Mouse (Mus musculus) neural tube, embryonic 13.5 days (tissue): Measurements from ENCODE around the gene Srgn. TPM values are rescaled to one million over a fixed set of nuclear protein-coding genes. Genes with fewer than 3 reads are reported as not detected.
"Not testable (repeated sequence)": the region's sequence is repeated elsewhere in the genome, so short reads cannot be mapped to it uniquely, and the experiment has no call there.

Experiments
- ATAC-seq: fragments of 200-750 bp; cut with Nextera tagmentation; 2 replicates; pipeline ENCODE4 v1.8.0; 2017; ENCODE audit warnings: low read depth, mild to moderate bottlenecking, moderate TSS enrichment, moderate library complexity
- H3K27ac ChIP-seq: fragments of 300-500 bp; sonication (generic); replicated peaks from 2 replicates; pipeline ENCODE4 v1.5.1; 2015; ENCODE audit warnings: moderate library complexity, mild to moderate bottlenecking, inconsistent platforms
- H3K27me3 ChIP-seq: fragments of 300-500 bp; sonication (generic); 2 replicates; pipeline ENCODE4 v1.6.1; 2015; ENCODE audit warnings: mild to moderate bottlenecking, inconsistent platforms
- H3K36me3 ChIP-seq: fragments of 300-500 bp; sonication (generic); 2 replicates; pipeline ENCODE4 v1.6.1; 2015; ENCODE audit warnings: mild to moderate bottlenecking, inconsistent platforms
- H3K4me1 ChIP-seq: fragments of 300-500 bp; sonication (generic); replicated peaks from 2 replicates; pipeline ENCODE4 v1.6.1; 2015; ENCODE audit warnings: inconsistent platforms
- H3K4me2 ChIP-seq: fragments of 300-500 bp; sonication (generic); 2 replicates; pipeline ENCODE4 v1.6.1; 2015; ENCODE audit warnings: inconsistent platforms, mild to moderate bottlenecking, moderate library complexity
- H3K4me3 ChIP-seq: fragments of 300-500 bp; sonication (generic); 2 replicates; pipeline ENCODE4 v1.5.1; 2015; ENCODE audit warnings: mild to moderate bottlenecking, inconsistent platforms
- H3K9ac ChIP-seq: fragments of 300-500 bp; sonication (generic); 2 replicates; pipeline ENCODE4 v1.6.1; 2015; ENCODE audit warnings: moderate library complexity, mild to moderate bottlenecking, inconsistent platforms
- H3K9me3 ChIP-seq: fragments of 300-500 bp; sonication (generic); 2 replicates; pipeline ENCODE4 v1.6.1; 2016; ENCODE audit warnings: inconsistent platforms
- WGBS: fragments of 180-500 bp; shearing (Covaris S2); methylation state at CpG from one replicate; pipeline ENCODE4 v1.1.7; 2015; 5-methylcytosine and 5-hydroxymethylcytosine counted together
- polyA plus RNA-seq: library from polyadenylated mRNA; unstranded; fragments of >200 nt; fragmentation: Nextera tagmentation; extraction: Ambion mirVana; gene quantifications from 2 replicates; pipeline ENCODE4 v1.2.1, GENCODE M21; 2015

Srgn gene
- polyA plus RNA-seq, 1 experiment from 2014 or later = 8.3 TPM

GRCm38 (mm10) chr10:62500916-62501615, 26.2 kb downstream of the Srgn start:
- Histone ChIP-seq H3K27me3 (no peaks in the 10 kb centered on the region), H3K9me3 (no peaks in the 10 kb centered on the region), H3K36me3 (no peaks in the 10 kb centered on the region), H3K4me2 (no peak overlapping the region), H3K4me3 (no peak overlapping the region), H3K4me1 (no peaks in the 10 kb centered on the region), H3K27ac (no peak overlapping the region), H3K9ac (no peak overlapping the region)
- WGBS = 91% methylated on average over 9 of the region's 9 CpGs
- ATAC-seq = no peak

- no peaks in the 10 kb centered on the region for H3K36me3 ChIP-seq
- no peak overlapping the region for H3K27ac ChIP-seq
- H3K4me1 ChIP-seq = no peaks in the 10 kb centered on the region
- ATAC-seq = peak; percentile 77; the same call in 1 of the 2 replicates
- H3K9me3 ChIP-seq = no peaks in the 10 kb centered on the region
- WGBS = 26% methylated on average over 15 of the region's 15 CpGs
- no peak overlapping the region for H3K4me3 ChIP-seq
- H3K9ac ChIP-seq = no peak overlapping the region
- H3K4me2 ChIP-seq = peak overlapping the region; percentile 37; the same call in 1 of the 2 replicates
- H3K27me3 ChIP-seq = no peaks in the 10 kb centered on the region
These were observed 26.9 kb downstream of the Srgn start for GRCm38 (mm10) chr10:62500088-62500915.

GRCm38 (mm10) chr10:62491681-62492080, 35.6 kb downstream of the Srgn start:
- H3K27me3 ChIP-seq, H3K9me3 ChIP-seq, H3K4me2 ChIP-seq, H3K36me3 ChIP-seq, ATAC-seq, H3K4me3 ChIP-seq, H3K4me1 ChIP-seq, H3K9ac ChIP-seq, H3K27ac ChIP-seq: not testable (repeated sequence)
- WGBS = 85% methylated on average over 3 of the region's 3 CpGs

- H3K27ac ChIP-seq = no peak overlapping the region
- WGBS = 25% methylated on average over 1 of the region's 1 CpGs
- peaks cover 24% of the 10 kb centered on the region for H3K4me1 ChIP-seq
- no peaks in the 10 kb centered on the region for H3K36me3 ChIP-seq
- ATAC-seq = no peak
- no peaks in the 10 kb centered on the region for H3K9me3 ChIP-seq
- H3K4me2 ChIP-seq = no peak overlapping the region
- H3K27me3 ChIP-seq = no peaks in the 10 kb centered on the region
- no peak overlapping the region for H3K4me3 ChIP-seq
- H3K9ac ChIP-seq = no peak overlapping the region
These were observed 39.0 kb downstream of the Srgn start for GRCm38 (mm10) chr10:62488266-62488665.

- peak within 1 kb of the TSS; percentile 89 for H3K9ac ChIP-seq
- H3K27me3 ChIP-seq = no peaks in the 10 kb centered on the region
- no peaks in the 10 kb centered on the region for H3K36me3 ChIP-seq
- no peaks in the 10 kb centered on the region for H3K9me3 ChIP-seq
- H3K4me1 ChIP-seq = peaks cover 29% of the 10 kb centered on the region
- H3K4me3 ChIP-seq = peak within 1 kb of the TSS; percentile 93
- H3K27ac ChIP-seq = peak within 1 kb of the TSS; percentile 87
- ATAC-seq = peak; percentile 92
- peak within 1 kb of the TSS; percentile 78 for H3K4me2 ChIP-seq
- under 1% methylated on average over 48 of the region's 59 CpGs for WGBS
These were observed 40.4 kb downstream of the Srgn start, which contains the start of gene Vps26a for GRCm38 (mm10) chr10:62486618-62487415. Vps26a (minus strand) TSS chr10:62486805.

- under 1% methylated on average over 43 of the region's 48 CpGs for WGBS
- Histone ChIP-seq H3K9ac (peak overlapping the region; percentile 89), H3K4me2 (peak overlapping the region; percentile 78)
These were observed 41.2 kb downstream of the Srgn start for GRCm38 (mm10) chr10:62485878-62486582.

GRCm38 (mm10) chr10:62481108-62481852, 46.0 kb downstream of the Srgn start:
- no peak for ATAC-seq
- H3K27me3 ChIP-seq = no peaks in the 10 kb centered on the region
- WGBS = 62% methylated on average over 7 of the region's 7 CpGs
- no peak overlapping the region for H3K9ac ChIP-seq
- H3K4me3 ChIP-seq = no peak overlapping the region
- no peaks in the 10 kb centered on the region for H3K9me3 ChIP-seq
- no peak overlapping the region for H3K27ac ChIP-seq
- H3K4me2 ChIP-seq = no peak overlapping the region
- H3K36me3 ChIP-seq = peaks cover 4% of the 10 kb centered on the region; the same call in 1 of the 2 replicates
- H3K4me1 ChIP-seq = peaks cover 25% of the 10 kb centered on the region

More at GRCm38 (mm10) chr10:62485878-62486582, 41.2 kb downstream of the Srgn start:
- Histone ChIP-seq H3K4me1 (peaks cover 29% of the 10 kb centered on the region), H3K27me3 (no peaks in the 10 kb centered on the region), H3K27ac (peak overlapping the region; percentile 87), H3K9me3 (no peaks in the 10 kb centered on the region), H3K36me3 (no peaks in the 10 kb centered on the region), H3K4me3 (peak overlapping the region; percentile 93)
- ATAC-seq = peak; percentile 86

- H3K9me3 ChIP-seq = no peaks in the 10 kb centered on the region
- H3K27me3 ChIP-seq = no peaks in the 10 kb centered on the region
- no peak for ATAC-seq
- no peak overlapping the region for H3K9ac ChIP-seq
- 60% methylated on average over 2 of the region's 2 CpGs for WGBS
- no peaks in the 10 kb centered on the region for H3K4me1 ChIP-seq
- peaks cover 7% of the 10 kb centered on the region; the same call in 1 of the 2 replicates for H3K36me3 ChIP-seq
- H3K27ac ChIP-seq = no peak overlapping the region
- H3K4me3 ChIP-seq = no peak overlapping the region
- H3K4me2 ChIP-seq = no peak overlapping the region
These were observed 50.3 kb downstream of the Srgn start for GRCm38 (mm10) chr10:62476980-62477379.

- WGBS = 93% methylated on average over 10 of the region's 10 CpGs
These were observed 52.3 kb downstream of the Srgn start for GRCm38 (mm10) chr10:62474944-62475343.

GRCm38 (mm10) chr10:62471105-62471504, 56.1 kb downstream of the Srgn start:
- H3K4me2 ChIP-seq = no peak overlapping the region
- peak; percentile 50; the same call in 1 of the 2 replicates for ATAC-seq
- no peaks in the 10 kb centered on the region for H3K9me3 ChIP-seq
- WGBS = 42% methylated on average over 5 of the region's 5 CpGs
- no peak overlapping the region for H3K4me3 ChIP-seq
- 0 out of 2 replicates have a peak, but pooled peaks cover 3% of the 10 kb centered on the region for H3K36me3 ChIP-seq
- no peaks in the 10 kb centered on the region for H3K27me3 ChIP-seq
- no peak overlapping the region for H3K9ac ChIP-seq
- H3K4me1 ChIP-seq = no peaks in the 10 kb centered on the region
- 0 out of 2 replicates have a peak overlapping the region, but pooled peaks have one; percentile 29 for H3K27ac ChIP-seq

More at GRCm38 (mm10) chr10:62474944-62475343, 52.3 kb downstream of the Srgn start:
- ATAC-seq = no peak
- H3K27me3 ChIP-seq = no peaks in the 10 kb centered on the region
- H3K9me3 ChIP-seq = no peaks in the 10 kb centered on the region
- no peak overlapping the region for H3K4me3 ChIP-seq
- H3K27ac ChIP-seq = no peak overlapping the region
- no peak overlapping the region for H3K4me2 ChIP-seq
- no peaks in the 10 kb centered on the region for H3K4me1 ChIP-seq
- peaks cover 7% of the 10 kb centered on the region; the same call in 1 of the 2 replicates for H3K36me3 ChIP-seq
- H3K9ac ChIP-seq = no peak overlapping the region
